Mouse (Mus musculus) ovary, postnatal 36 days (tissue): Measurements from ENCODE around the gene Lrrc45.
"Not testable (repeated sequence)": the region's sequence is repeated elsewhere in the genome, so short reads cannot be mapped to it uniquely, and the experiment has no call there.

ENCODE experiments used
- DNase-seq: peaks from one replicate; pipeline ENCODE4 v3.0.0; 2022; ENCODE audit warnings: low spot score, mixed read lengths

Gene Lrrc45

GRCm38 (mm10) chr11:120728530-120729240, 15.0 kb downstream of the Lrrc45 start:
- DNase-seq: no peak

- peak; percentile 56 for DNase-seq
These were observed 15.8 kb downstream of the Lrrc45 start for GRCm38 (mm10) chr11:120729432-120730050.

DNA sequence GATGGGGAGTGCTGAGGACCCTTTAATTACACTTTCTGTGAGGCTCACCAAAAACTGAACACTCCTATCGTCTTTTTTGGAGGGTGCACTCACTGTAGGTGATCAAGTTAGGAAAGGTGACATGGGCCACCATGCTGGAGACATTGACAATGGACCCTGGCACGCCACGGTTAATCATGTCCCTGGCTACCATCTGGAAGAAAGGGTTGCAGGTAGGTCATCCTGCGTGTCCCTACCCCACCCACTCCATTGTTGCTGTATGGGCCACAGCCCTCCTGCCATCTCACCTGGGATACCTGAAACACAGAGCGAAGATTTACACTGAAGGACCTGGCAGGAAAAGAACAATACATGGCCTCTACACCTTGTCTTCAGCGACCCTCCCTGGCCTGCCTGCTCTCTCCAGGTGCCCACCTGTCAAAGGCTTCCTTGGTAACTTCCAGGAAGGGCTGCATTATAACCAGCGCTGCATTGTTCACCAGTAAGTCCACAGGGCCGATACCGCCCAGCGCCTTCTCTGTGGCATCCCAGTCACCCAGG, 16.7 kb downstream of the Lrrc45 start:
- no peak for DNase-seq

- DNase-seq: no peak
These were observed 17.7 kb downstream of the Lrrc45 start for GRCm38 (mm10) chr11:120731395-120731794.

GRCm38 (mm10) chr11:120731858-120732680, 18.3 kb downstream of the Lrrc45 start, which contains the start of gene Cbr2:
Cbr2 (minus strand) TSS chr11:120732114.
- DNase-seq: no peak

GRCm38 (mm10) chr11:120733521-120733920, 19.8 kb downstream of the Lrrc45 start:
- DNase-seq: peak; percentile 58

DNA sequence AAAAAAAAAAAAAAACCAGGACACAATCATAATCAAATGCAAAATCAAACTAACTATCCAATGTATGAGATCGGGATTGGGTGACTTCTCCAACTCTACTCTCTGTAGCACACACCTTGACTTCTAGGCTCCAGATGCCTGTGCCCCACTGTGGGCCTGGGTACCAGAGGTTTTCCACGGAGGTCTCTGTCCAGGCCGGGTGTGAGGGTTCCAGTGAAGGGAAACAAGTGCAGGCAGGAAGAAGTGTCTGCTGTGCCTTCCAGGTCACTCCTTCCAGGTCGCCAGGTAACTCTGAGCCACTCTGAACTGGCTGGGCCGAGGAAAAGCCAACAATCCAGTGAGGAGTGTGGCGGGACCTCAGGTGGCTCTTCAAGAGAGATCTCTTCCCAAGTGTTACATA, 22.7 kb downstream of the Lrrc45 start:
- DNase-seq: no peak

DNA sequence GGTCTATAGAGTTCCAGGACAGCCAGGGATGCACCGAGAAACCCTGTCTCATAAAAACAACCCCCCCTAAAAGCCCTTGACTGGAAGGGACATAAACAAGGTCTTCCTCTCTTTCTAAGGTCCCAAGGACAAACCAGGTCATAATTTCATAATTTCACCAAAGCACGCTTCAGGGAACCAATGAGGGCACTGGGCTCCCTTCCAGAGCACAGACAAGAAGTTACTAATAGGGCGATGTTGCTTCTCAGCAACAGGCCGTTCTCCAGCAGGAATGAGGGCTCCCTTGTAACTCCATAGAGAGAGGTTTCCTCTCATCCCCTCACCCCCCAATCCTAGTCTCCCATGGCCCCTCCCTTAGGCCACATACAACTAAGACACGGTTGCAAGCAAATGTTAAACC, 27.3 kb downstream of the Lrrc45 start:
- DNase-seq: no peak

GRCm38 (mm10) chr11:120744121-120744701, 30.5 kb downstream of the Lrrc45 start:
- DNase-seq: no peak

DNA sequence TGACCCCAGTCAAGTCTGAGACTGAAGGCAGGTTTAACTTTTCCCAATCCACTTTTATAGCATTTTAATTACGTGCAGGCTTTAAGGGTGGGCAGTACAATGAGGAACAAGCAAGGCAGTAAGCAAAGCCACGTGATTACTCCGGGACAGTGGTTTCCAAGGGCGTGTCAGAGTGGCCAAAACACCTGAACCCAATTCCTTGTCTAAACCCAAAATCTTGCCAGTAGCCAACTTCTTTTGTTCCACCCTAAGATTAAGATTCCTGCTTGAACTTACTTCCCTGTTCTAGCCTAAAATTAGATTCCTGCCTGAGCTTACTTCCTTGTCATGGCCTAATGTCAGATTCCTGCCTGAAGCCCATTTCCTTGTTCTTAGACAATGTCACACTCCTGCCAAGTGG, 34.2 kb downstream of the Lrrc45 start:
- DNase-seq: no peak

DNA sequence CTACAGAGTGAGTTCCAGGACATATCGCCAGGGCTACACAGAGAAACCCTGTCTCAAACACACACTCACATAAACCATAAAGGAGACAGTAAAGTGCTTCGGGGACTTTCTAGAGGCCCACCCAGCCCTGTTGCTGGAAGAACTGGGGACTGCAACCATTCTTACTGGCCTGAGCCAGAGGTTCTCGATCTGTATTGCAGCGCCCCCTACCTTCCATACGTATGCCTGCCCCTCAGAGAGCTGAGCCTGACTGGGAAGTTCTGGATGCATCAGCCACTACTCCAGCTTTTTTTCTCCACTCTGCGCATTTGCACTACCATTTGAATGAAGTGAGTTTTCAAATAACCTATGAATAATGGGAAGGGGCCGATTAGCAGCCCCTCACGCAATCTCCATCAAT, 35.7 kb downstream of the Lrrc45 start:
- no peak for DNase-seq

GRCm38 (mm10) chr11:120751606-120752005, 37.9 kb downstream of the Lrrc45 start:
- no peak for DNase-seq

GRCm38 (mm10) chr11:120760236-120760635, 46.5 kb downstream of the Lrrc45 start:
- DNase-seq: no peak

- DNase-seq: no peak
These were observed 48.3 kb downstream of the Lrrc45 start for GRCm38 (mm10) chr11:120761811-120762671.

DNA sequence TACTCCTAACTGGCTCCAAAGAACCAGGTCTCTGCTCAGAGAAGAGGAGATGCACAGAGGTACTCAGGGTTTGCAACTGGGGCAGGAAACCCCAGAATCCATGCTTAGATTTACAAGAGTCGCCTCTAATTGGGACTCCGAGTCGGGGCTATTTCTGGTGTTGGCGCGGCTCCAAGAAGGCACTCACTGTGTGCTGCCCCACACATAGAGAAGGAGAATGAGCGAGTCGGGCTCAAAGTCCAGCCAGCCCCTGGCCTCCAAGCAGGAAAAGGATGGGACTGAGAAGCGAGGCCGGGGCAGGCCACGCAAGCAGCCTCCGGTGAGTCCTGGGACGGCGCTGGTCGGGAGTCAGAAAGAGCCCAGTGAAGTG, 48.9 kb downstream of the Lrrc45 start, which contains the start of gene Hmga1b:
Gene Hmga1b (plus strand): TSS at position 123 of the 370 bp plus-strand sequence.
- DNase-seq: not testable (repeated sequence)

DNA sequence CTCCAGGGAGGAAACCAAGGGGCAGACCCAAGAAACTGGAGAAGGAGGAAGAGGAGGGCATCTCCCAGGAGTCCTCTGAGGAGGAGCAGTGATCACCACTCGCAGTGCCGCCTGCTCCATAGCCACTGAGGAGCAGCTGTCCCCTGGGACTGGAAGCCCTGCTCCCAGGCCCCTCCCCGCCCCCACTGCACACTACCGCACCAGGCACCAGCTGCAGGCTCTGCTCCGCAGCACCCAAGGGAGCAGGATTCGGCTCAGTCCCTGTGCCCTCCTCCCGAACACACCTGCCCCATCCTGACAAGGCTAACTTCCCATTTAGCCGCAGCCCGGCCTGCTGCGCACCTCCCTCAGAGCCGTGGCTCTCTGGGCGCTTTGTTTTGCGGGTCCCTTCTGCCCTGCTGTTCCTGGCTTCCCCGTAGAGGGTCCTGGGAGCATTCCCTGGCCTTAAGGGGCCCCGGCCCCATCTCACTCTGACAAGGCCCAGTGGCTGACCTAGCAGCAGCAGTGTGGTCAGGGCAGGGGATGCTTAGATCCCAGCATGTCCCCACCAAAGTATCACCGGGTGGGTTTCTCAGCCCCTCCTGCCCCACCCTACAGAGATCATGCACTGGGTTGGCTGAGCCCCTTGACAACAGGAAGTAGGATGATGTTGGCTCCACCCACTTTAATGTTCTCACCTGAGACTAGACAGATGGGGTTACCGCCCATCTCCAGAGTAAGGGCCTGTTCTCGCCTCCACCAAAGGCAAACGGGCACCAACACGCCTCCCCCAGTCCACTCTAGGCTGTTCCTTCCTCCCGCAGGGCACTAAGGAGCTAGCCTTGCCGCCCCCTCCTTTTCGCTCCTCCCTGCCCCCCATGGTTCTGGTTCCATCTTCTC, 49.6 kb downstream of the Lrrc45 start:
- not testable (repeated sequence) for DNase-seq

DNA sequence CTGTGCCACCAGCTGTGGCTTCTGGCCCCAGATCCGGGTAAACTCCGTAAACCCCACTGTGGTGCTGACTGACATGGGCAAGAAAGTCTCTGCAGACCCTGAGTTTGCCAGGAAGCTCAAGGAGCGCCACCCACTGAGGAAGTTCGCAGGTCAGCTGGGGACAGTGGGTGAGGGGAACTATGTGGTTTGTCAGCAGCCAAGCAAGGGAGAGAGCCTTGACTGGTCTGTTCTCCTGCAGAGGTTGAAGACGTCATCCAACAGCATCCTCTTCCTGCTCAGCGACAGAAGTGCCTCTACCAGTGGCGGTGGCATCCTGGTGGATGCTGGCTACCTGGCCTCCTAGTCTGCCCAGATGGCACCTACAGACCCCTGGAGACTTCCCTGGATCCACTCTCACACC, 53.3 kb downstream of the Lrrc45 start:
- not testable (repeated sequence) for DNase-seq

DNA sequence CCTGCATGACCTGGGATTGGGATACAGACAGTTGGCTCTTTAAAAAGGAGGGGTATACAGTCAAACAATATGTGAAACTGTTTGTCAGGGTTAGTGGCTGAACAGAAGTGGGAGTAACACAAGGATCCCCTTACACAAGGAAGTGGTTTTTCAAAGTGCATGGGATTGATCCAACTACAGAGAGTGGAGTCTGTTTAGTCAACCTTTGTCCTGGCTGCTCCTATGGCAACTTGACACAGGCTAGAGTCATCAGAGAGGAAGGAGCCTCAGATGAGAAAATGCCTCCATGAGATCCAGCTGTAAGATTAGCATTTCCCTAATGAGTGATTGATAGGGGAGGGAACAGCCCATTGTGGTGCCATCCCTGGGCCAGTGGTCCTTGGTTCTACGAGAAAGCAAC, 54.5 kb downstream of the Lrrc45 start:
- no peak for DNase-seq
